Mouse (Mus musculus) heart, embryonic 11.5 days (tissue): ENCODE measurements around the gene Mt1. TPM values are rescaled to one million over a fixed set of nuclear protein-coding genes. Genes with fewer than 3 reads are reported as not detected.

Experiments
- ATAC-seq: fragments of 200-750 bp; cut with Nextera tagmentation; replicated peaks from 2 replicates; pipeline ENCODE4 v1.8.0; 2017; ENCODE audit warnings: moderate library complexity; ENCODE audit not compliant: insufficient number of reproducible peaks, low FRiP score, low TSS enrichment
- H3K27ac ChIP-seq: fragments of 300-500 bp; sonication (generic); 2 replicates; pipeline ENCODE4 v1.5.1; 2014; ENCODE audit warnings: mild to moderate bottlenecking, low read depth, low read length
- H3K27me3 ChIP-seq: fragments of 300-500 bp; sonication (generic); 2 replicates; pipeline ENCODE4 v1.6.1; 2014; ENCODE audit warnings: mild to moderate bottlenecking, low read length, mixed read lengths; ENCODE audit not compliant: control insufficient read depth, insufficient read depth
- H3K36me3 ChIP-seq: fragments of 300-500 bp; sonication (generic); 2 replicates; pipeline ENCODE4 v1.6.1; 2014; ENCODE audit warnings: mild to moderate bottlenecking, low read length, moderate library complexity, mixed read lengths; ENCODE audit not compliant: control insufficient read depth, insufficient read depth
- H3K4me1 ChIP-seq: fragments of 300-500 bp; sonication (generic); 2 replicates; pipeline ENCODE4 v1.6.1; 2014; ENCODE audit warnings: low read length; ENCODE audit not compliant: control insufficient read depth, insufficient read depth
- H3K4me2 ChIP-seq: fragments of 300-500 bp; sonication (generic); 2 replicates; pipeline ENCODE4 v1.6.1; 2014; ENCODE audit warnings: mild to moderate bottlenecking, moderate library complexity
- H3K4me3 ChIP-seq: fragments of 300-500 bp; sonication (generic); 2 replicates; pipeline ENCODE4 v1.5.1; 2014; ENCODE audit warnings: low read depth, low read length
- H3K9ac ChIP-seq: fragments of 300-500 bp; sonication (generic); 2 replicates; pipeline ENCODE4 v1.6.1; 2014; ENCODE audit warnings: mild to moderate bottlenecking, low read depth, low read length, moderate library complexity
- H3K9me3 ChIP-seq: fragments of 300-500 bp; sonication (generic); replicated peaks from 2 replicates; pipeline ENCODE4 v1.6.1; 2016; ENCODE audit warnings: low read length; ENCODE audit not compliant: control insufficient read depth
- WGBS: fragments of 180-500 bp; shearing (Covaris S2); extraction: QIAGEN DNeasy Blood & Tissue Kit; methylation state at CpG from one replicate; pipeline ENCODE4 v1.1.7; 2014; ENCODE audit not compliant: insufficient replicate concordance; 5-methylcytosine and 5-hydroxymethylcytosine counted together
- polyA plus RNA-seq: library from polyadenylated mRNA; unstranded; fragments of >200 nt; fragmentation: Nextera tagmentation; extraction: Ambion mirVana; gene quantifications from 2 replicates; pipeline ENCODE4 v1.2.1, GENCODE M21; 2014

The Mt1 gene
- polyA plus RNA-seq, 1 experiment from 2014 or later, result 395 TPM

DNA sequence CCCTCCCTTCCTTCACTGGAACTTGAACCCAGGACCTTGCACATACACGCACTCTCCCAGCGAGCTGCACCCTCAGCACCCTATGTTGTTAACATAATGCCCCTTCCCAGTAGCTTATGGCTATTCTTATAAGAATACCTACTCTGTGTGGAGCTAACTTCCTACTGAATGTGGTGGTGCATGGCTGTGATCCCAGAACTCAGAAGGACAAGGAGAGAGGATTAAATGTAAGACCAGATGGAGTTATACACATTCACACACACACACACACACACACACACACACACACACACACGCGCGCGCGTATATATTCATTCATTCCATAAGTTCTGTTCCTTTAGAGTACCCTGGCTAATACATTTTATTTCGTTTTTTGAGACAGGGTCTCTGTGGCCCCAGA, 27.4 kb downstream of the Mt1 start:
- Histone ChIP-seq H3K4me1 (no peaks in the 10 kb centered on the region), H3K9ac (no peak overlapping the region), H3K36me3 (no peaks in the 10 kb centered on the region), H3K4me3 (no peak overlapping the region), H3K27ac (no peak overlapping the region), H3K27me3 (peaks cover 2% of the 10 kb centered on the region; the same call in 1 of the 2 replicates), H3K4me2 (no peak overlapping the region), H3K9me3 (no peaks in the 10 kb centered on the region)
- ATAC-seq, result no peak
- WGBS, result 76% methylated on average over 8 of the region's 8 CpGs

DNA sequence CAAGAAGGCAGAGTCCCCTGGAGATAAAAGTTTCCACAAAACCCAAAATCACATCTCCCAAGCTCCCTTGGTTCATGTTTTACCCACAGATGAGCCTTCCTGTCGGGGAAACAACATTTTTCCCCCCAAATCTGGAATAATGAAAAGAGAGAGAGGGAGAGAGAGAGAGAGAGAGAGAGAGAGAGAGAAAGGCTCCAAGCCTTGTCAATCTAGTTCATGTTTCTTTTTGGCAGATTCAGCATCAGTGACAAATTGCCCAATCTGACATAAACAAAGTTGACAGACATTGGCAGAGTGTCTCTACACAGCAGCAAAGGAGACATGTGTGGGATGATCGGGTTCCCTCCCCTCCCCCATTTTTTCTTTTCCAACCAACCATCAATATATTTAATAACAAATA, 28.6 kb downstream of the Mt1 start:
- 60% methylated on average over 2 of the region's 2 CpGs for WGBS
- Histone ChIP-seq H3K27ac (no peak overlapping the region), H3K4me2 (no peak overlapping the region), H3K9ac (no peak overlapping the region), H3K36me3 (no peaks in the 10 kb centered on the region), H3K9me3 (no peaks in the 10 kb centered on the region), H3K4me3 (no peak overlapping the region), H3K4me1 (no peaks in the 10 kb centered on the region), H3K27me3 (peaks cover 2% of the 10 kb centered on the region; the same call in 1 of the 2 replicates)
- no peak for ATAC-seq

DNA sequence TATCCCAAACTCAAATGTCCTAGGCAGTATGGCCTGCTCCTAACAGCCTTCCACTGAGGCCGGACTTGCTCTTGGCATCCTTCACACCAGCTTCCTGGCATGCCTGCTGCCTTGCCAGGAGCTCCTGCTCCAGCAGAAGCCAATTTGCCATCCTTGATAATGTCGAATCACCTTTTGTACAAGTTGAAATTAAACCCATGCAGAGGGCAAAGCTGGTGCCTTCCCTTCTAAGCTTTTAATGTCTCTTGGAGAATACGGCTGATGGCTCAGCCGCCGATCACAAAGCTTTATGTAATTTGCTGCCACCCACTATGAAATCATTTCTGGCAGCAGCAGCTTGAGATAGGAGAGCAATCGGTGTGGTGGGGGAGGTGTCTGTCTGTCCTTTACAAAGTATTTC, 30.8 kb downstream of the Mt1 start:
- Histone ChIP-seq H3K4me2 (no peak overlapping the region), H3K27me3 (peaks cover 2% of the 10 kb centered on the region; the same call in 1 of the 2 replicates), H3K4me1 (peaks cover 5% of the 10 kb centered on the region; the same call in 1 of the 2 replicates), H3K4me3 (no peak overlapping the region), H3K27ac (no peak overlapping the region), H3K36me3 (no peaks in the 10 kb centered on the region), H3K9me3 (no peaks in the 10 kb centered on the region), H3K9ac (no peak overlapping the region)
- 72% methylated on average over 6 of the region's 6 CpGs for WGBS
- ATAC-seq, result no peak

DNA sequence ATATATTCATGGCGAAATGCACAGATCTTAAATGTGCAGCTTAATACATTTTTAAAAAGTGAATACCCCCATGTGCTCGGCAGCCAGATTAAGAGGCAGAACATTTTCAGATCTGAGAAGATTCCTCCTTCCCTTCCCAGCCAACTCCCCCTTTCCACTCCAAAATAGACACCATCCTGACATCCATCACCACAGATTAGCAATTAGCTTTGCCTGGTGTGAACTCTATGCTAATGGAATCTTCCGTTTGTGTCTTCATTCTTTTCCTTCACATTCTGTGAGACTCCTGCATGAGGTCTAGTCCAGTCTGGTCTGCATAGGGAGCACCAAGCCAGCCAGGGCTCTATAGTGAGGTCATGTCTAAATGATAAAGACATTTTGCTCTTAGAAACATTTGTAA, 31.3 kb downstream of the Mt1 start:
- no peaks in the 10 kb centered on the region for H3K9me3 ChIP-seq
- no peak overlapping the region for H3K4me3 ChIP-seq
- H3K4me2 ChIP-seq, result no peak overlapping the region
- H3K4me1 ChIP-seq, result peaks cover 6% of the 10 kb centered on the region
- H3K9ac ChIP-seq, result no peak overlapping the region
- H3K27me3 ChIP-seq, result peaks cover 2% of the 10 kb centered on the region; the same call in 1 of the 2 replicates
- H3K27ac ChIP-seq, result no peak overlapping the region
- ATAC-seq, result no peak
- WGBS, result 69% methylated on average over 3 of the region's 3 CpGs
- H3K36me3 ChIP-seq, result no peaks in the 10 kb centered on the region

DNA sequence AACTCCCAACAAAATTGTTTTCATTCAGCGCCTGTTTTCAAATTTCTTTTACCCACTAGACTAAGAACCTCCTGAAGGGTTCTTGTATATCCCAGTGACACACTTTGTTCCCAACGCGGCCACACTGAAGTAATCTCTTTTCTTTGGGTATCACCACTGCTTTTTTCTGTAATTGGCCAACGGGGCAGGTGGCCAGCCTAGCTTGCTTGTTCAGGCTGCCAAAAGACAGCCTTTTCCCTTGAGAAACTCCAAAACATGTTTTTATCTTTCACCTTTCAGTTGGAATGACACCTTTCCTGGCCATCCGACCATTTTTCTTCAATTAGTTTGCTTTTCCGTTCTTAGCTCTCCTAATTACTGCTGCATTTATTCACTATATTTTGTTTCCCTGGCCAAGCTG, 34.9 kb downstream of the Mt1 start:
- WGBS, result 65% methylated on average over 6 of the region's 6 CpGs
- H3K27ac ChIP-seq, result 0 out of 2 replicates have a peak overlapping the region, but pooled peaks have one; percentile 35
- H3K36me3 ChIP-seq, result no peaks in the 10 kb centered on the region
- ATAC-seq, result no peak
- 0 out of 2 replicates have a peak overlapping the region, but pooled peaks have one; percentile 49 for H3K9ac ChIP-seq
- peaks cover 2% of the 10 kb centered on the region; the same call in 1 of the 2 replicates for H3K27me3 ChIP-seq
- no peaks in the 10 kb centered on the region for H3K9me3 ChIP-seq
- H3K4me3 ChIP-seq, result peak overlapping the region; percentile 79
- H3K4me2 ChIP-seq, result peak overlapping the region; percentile 79
- peaks cover 9% of the 10 kb centered on the region for H3K4me1 ChIP-seq

DNA sequence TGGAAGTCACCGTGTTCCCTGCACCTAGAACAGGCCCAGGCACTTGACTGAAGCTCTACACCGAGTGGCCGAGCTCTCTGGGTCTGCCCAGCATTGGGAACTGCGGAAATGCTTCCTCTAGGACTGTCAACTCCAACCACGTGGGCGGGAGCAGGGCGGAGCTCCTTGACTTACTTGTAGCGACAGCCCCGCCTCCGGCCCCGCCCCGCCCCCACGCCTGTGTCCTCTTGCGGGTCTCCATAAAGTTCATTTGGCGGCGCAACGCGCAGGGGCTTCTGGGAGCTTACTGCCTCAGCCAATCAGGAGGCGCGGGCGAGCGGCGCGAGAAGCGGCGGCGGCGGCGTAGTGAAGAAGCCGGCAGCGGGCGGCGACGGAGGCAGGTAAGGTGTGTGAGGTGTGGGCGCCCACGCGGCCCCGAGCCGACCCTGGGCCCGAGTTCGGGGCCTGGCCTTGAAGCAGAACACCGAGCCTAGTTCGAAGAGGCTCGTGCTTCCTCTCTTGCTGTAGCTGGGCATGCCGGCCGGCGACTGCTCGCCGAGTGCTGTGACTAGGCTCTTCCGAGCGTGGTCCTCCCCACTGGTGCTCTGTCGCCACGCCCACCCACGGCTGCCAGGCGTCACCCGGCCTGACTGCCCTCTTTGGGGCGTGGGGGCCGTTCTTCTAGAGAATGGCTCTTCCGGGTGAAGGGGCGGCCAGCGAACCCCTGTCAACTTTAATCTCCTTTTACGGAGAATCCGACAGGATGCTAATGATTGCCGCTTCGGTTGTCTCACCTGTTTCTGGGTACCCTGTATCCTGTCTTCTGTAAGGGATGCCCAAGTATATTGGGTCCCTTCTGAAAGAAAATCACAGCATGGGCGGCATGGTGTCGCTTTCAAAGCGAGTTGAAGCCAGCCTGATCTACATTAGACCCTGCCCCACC, 35.6 kb downstream of the Mt1 start, which contains the start of gene Nup93:
TSS of gene Nup93 (plus strand) at position 313 of the 922 bp plus-strand sequence.
- WGBS, result under 1% methylated on average over 68 of the region's 68 CpGs
- Histone ChIP-seq H3K9ac (peak within 1 kb of the TSS; percentile 81), H3K4me1 (peaks cover 9% of the 10 kb centered on the region), H3K27me3 (peaks cover 2% of the 10 kb centered on the region; the same call in 1 of the 2 replicates), H3K9me3 (no peaks in the 10 kb centered on the region), H3K36me3 (no peaks in the 10 kb centered on the region), H3K27ac (peak within 1 kb of the TSS; percentile 51), H3K4me2 (peak within 1 kb of the TSS; percentile 79), H3K4me3 (peak within 1 kb of the TSS; percentile 79)
- ATAC-seq, result peak; percentile 95

DNA sequence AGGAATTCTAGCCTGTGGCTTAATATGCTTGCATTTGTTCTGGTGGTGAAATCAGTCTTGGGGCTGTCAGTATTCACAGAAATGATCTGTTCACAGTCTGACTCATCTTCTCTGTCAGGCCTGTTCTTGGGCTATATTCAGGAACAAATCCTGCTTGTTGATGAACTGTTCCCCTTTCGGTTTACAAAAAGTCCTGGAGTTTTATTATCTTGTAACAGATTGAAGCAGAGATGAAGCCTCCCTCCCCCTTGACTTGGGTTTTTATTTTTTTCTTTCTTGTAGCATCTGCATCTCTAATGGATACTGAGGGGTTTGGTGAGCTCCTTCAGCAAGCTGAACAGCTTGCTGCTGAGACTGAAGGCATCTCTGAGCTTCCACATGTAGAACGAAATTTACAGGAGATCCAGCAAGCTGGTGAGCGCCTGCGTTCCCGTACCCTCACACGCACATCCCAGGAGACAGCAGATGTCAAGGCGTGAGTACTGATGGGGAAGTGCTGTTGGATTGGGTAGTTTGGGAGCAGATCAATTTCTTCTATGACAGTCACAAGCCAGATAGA, 48.6 kb downstream of the Mt1 start:
- Histone ChIP-seq H3K4me1 (no peaks in the 10 kb centered on the region), H3K36me3 (no peaks in the 10 kb centered on the region), H3K27ac (no peak overlapping the region), H3K9me3 (no peaks in the 10 kb centered on the region), H3K4me2 (no peak overlapping the region), H3K4me3 (no peak overlapping the region), H3K9ac (no peak overlapping the region), H3K27me3 (no peaks in the 10 kb centered on the region)
- 83% methylated on average over 7 of the region's 7 CpGs for WGBS
- no peak for ATAC-seq
